Mouse (Mus musculus) layer of hippocampus, adult 8-10 months (tissue): ENCODE results near the gene Golm1. TPM values are rescaled to one million over a fixed set of nuclear protein-coding genes. Genes with fewer than 3 reads are reported as not detected.
A peak's percentile ranks its signal among the peaks of the same experiment; 100 is the strongest.
"Not testable (repeated sequence)": the region's sequence is repeated elsewhere in the genome, so short reads cannot be mapped to it uniquely, and the experiment has no call there.

Source experiments
- DNase-seq, 2 experiments: peaks; one replicate each; pipeline ENCODE4 v3.0.0; 2022; ENCODE audit warnings: low spot score in 2 of 2
- total RNA-seq, 4 experiments: library from RNA; stranded (reverse); gene quantifications; 2 replicates each; pipeline ENCODE4 v1.2.4; 2022

The Golm1 gene
- total RNA-seq, 4 experiments from 2014 or later = 63.1 to 72.1 (median 63.7) TPM

DNA sequence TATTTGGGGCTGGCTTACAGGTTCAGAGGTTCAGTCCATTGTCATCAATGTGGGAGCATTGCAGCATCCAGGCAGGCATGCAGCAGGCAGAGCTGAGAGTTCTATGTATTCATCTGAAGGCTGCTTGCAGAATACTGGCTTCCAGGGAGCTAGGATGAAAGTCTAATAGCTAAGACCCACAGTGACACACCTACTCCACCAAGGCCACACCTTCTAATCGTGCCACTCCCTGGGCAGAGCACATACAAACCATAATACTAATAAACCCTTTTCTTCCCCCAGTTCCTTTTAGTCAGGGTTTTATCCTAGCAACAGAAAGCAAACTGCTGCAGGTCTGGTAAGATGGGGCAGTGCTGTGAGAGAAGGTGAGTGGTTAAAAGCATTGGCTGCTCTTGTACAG is 83.0 kb downstream of the Golm1 start:
- no peak for DNase-seq

DNA sequence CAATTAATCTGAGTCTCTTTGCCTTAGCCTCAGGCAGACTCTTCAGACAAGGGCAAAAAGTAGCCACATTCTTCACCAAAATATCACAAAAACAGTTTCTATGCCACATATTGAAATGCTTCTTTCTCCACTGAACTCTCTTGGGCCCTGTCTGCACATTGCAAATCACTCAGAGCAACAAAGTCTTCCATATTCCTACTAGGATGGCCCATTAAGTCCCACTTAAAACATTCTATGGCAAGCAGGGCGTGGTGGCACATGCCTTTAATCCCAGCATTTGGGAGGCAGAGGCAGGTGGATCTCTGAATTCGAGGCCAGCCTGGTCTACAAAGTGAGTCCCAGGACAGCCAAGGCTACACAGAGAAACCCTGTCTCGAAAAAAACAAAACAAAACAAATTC is 83.6 kb downstream of the Golm1 start:
- not testable (repeated sequence) for DNase-seq

DNA sequence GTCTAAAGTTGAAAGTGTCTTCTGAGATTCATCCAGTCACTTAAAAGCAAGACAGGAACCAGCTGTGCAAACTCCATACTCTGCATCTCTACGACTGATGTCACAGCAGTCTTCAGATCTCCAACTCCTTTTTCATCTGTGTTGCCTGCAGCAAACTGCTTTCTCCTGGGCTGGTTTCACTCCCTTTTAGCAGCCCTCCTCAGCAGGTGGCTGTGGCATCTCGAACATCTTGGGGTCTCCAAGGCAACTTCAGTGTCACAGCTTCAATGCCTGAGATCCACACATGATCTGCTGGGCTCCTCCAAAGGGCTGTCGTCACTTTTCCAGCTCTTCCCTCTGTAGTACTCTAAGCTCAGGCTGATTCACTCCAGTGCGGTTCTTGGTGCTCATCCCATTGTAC is 84.9 kb downstream of the Golm1 start:
- no peak for DNase-seq

DNA sequence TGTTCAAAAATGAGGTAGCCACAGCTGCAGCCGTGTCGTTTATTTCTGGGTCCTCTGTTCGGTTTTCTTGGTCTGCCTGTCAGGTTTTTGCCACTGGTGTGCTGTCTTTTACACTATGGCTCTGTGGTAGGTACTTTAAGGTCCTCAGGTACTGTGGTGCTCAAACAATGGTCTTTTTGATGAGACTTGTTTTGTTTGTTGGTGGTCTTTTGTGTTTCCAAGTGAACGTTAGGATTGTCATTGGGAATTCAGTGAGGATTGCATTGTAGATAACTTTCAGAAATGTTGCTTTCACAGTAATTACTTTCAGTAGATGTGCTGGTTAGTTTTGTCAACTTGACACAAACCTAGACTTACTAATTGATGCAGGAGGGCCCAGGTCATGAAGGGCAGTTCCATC is 85.9 kb downstream of the Golm1 start:
- DNase-seq = no peak

DNA sequence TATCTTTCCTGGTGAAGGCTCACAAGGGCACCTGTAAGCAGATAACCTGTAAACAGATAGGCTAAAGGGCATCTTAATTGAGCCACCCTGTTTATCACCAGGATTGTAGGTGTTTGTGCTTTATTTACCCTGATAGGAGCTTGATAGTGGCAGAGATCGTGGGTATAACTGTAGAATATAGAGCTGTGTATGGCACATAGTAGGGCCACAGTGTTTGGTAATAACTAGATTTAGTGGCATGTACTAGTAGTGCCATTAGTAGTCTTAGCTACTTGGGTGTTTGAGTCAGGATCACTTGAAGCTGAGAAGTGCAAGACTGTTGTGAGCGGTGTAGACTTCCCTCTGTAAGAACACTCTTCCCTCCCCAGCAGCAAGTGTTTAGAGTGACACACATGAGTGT is 88.4 kb downstream of the Golm1 start:
- no peak for DNase-seq

DNA sequence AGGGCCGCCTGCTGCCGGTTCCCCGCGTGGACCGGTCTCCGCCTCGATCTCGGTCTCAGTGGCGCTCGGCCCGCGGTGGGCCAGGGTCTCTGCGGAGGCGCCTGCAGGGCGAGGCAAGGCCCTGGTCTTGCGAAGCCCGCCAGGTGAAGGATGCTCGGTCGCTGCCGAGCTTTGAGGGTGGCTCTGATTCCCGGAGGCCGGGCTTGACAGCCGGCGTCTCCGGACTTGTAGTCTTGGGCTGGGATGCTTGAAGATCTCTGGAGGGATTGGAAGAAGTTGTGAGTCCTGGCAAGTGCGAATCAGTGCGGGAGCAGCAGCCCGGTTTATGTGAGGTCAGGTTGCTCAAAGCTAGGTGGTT is 90.0 kb downstream of the Golm1 start:
- peak in 1 of 2 experiments; percentile 24 for DNase-seq

DNA sequence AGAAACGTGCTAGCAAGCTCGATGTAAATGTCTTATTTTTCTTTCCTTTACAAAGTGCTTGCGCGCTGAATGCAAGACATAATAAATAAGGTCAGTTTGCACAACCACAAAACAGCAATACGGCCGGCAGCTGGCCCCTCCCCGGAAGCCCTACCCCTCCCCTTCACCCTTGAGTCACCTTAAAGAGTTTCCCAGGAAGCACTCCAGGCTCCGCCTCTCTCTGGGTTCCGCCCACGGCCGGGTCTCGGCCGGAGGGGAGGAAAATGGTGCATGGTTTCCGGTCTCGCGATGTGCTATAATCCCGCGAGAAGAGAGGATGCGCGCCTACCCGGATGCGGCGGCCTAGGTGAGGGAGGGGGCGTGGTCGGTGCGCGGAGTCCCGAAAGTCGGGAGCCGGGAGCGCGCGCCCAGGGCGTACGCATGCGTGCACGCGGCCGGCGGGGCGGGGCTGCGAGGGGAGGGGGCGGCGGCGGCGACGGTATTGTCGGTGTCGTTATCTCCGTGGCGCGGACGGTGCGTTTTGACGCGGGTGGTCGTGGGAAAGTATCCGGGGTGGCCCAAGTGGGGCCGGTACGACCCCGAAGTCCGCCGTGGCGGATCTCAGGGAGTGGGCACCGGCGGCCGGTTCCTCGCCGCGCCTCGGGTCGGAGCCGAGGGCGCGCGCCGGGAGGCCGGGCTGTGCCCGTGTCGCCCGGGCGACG is 90.5 kb downstream of the Golm1 start, which contains the start of the genes Agtpbp1 and Naa35:
Gene Agtpbp1 (minus strand): TSS at position 281 of the 701 bp plus-strand sequence.
Gene Naa35 (plus strand): TSS at position 313 of the 701 bp plus-strand sequence.
- DNase-seq = peak; percentile 98 to 99

Other genes starting within 250 kb of the Golm1 start
- 100 to 1,000 TPM; 331 to 365 (median 343) TPM for gene Agtpbp1, start 90.6 kb downstream of the Golm1 start, total RNA-seq
- gene Naa35, start 90.6 kb downstream of the Golm1 start, total RNA-seq = 100 to 1,000 TPM in 3 of 4 experiments, 10 to 100 TPM in 1; 99.8 to 121 (median 105) TPM
- not detected for gene 4921517D22Rik, start 18.3 kb upstream of the Golm1 start, total RNA-seq
- gene Spata31d1a, start 34.5 kb upstream of the Golm1 start, total RNA-seq = under 1 TPM; 0.18 to 0.47 (median 0.22) TPM
- gene Spata31d1b, start 36.5 kb upstream of the Golm1 start, total RNA-seq = under 1 TPM in 2 of 4 experiments, not detected in 2; 0.09 to 0.18 TPM
- not detected for gene Spata31d1d, start 55.9 kb upstream of the Golm1 start, total RNA-seq
- under 1 TPM; 0.31 to 0.79 (median 0.36) TPM for gene 1700014D04Rik, start 70.9 kb upstream of the Golm1 start, total RNA-seq
- gene Isca1, start 94.0 kb upstream of the Golm1 start, total RNA-seq = 100 to 1,000 TPM; 127 to 147 (median 136) TPM
- gene Gm49354, start 106.4 kb upstream of the Golm1 start, total RNA-seq = not detected
- 10 to 100 TPM; 61.3 to 71.4 (median 63.6) TPM for gene Tut7, start 147.3 kb upstream of the Golm1 start, total RNA-seq